Mouse (Mus musculus) left cerebral cortex, postnatal 4 days (tissue): Measurements from ENCODE around the gene Tmcc1. TPM values are rescaled to one million over a fixed set of nuclear protein-coding genes. Genes with fewer than 3 reads are reported as not detected.

Experiments used
- DNase-seq: peaks from one replicate; pipeline ENCODE4 v3.0.0-alpha.2; 2022
- intact Hi-C: fragments of 180-260 bp; cut with DNase I; formaldehyde crosslinking; loops from one replicate; pipeline ENCODE4 v1.15.1; 2025
- total RNA-seq, 2 experiments: library from RNA; stranded (reverse); gene quantifications; 2 replicates each; pipeline ENCODE4 v1.2.3; 2021

The Tmcc1 gene
- total RNA-seq, 2 experiments from 2014 or later = 67.9 to 73.3 TPM

DNA sequence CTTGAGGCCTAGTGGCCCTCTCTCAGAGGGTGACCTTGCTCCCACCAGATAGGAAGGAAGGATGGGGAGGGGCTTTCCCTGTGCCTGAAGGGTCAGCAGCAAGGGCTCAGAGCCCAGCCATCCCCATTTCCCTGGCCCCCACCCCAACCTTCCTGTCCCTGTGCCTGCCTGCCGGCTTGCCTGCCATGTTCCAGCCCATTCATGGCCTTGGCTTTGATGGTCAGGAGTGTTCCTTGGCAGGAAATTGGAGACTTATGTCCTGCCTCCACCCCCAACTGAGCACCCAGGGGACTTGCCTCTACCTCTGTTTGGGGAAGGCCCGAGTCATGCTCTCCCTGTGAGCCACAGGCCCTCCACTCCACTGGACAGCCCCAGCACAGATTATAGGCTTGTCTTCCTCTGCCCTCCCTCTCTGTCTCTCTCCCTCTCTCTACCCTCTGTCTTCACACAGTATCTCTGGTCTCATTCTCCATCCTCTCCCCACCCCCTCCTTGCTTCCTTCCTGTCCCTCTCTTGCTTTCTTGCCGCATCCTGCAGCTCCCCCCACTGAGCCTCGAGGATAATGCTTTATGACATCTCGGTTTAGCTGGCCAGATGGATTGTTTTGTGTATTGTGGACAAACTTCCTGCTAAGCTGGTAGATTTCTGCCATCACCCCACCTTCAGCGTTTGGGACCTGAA is 197.0 kb downstream of the Tmcc1 start:
- intact Hi-C loops = loop anchor here (5.0 kb wide), 1 partner anchor 104 kb away; no protein-coding TSS in a partner anchor
- peak; percentile 46 for DNase-seq

DNA sequence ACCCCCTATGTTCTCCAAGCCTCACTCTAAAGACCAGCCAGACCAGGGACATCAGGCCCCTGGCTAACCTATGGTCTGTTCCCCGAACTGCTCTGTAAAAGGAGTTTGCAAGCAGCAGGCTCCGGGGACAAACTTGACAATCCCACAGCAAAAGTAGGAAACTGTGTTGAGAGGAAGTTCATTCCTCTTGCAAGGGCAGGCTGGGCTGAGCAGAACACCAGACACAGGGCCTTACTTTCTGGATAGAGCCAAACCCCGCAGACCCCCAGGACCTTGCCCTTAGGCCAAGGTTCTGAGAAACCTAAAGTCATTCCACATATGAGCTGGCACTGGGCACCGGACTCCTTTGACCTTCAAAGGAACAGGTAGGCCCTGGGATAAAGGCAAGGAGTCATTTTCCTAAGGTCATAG is 197.8 kb downstream of the Tmcc1 start:
- intact Hi-C loops = loop anchor here (5.0 kb wide), 1 partner anchor 103 kb away; no protein-coding TSS in a partner anchor
- DNase-seq = no peak

DNA sequence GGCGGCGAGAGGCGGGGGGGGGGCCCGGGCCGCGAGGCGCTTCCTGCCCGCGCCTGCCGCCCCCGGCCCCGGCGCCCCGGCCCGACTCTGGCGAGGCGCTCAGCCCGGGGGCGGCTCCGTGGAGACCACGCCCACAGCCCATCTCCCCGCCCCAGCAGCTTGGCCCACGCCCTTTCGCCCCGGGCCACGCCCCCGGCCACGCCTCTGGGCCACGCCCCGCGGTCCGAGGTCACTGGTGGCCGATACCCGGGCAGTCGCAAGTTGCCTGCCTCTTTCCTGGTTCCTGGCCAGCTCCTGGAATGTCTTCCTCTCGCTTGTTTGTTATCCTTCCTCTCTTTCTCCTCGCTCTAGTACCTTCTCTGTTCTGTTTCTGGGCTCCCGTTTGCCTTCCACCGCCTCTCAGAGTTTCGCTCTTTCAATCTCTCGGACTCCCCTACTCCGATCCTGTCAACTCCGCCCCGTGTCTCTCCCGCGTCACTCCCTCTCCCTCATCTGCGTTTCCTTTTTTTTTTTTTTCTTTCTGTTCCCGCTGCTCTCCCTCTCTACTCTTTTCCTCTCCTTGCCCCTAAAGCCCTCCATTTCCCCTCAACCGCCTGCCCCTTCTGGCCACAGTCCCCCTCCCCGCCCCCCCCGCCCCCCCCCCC is 198.3 kb downstream of the Tmcc1 start, which contains the start of gene Plxnd1:
Gene Plxnd1, minus strand, starts transcription at position 129 of the 644 bp plus-strand sequence.
- intact Hi-C loops = loop anchor here (5.0 kb wide), 1 partner anchor 103 kb away; no protein-coding TSS in a partner anchor
- DNase-seq = peak; percentile 85

DNA sequence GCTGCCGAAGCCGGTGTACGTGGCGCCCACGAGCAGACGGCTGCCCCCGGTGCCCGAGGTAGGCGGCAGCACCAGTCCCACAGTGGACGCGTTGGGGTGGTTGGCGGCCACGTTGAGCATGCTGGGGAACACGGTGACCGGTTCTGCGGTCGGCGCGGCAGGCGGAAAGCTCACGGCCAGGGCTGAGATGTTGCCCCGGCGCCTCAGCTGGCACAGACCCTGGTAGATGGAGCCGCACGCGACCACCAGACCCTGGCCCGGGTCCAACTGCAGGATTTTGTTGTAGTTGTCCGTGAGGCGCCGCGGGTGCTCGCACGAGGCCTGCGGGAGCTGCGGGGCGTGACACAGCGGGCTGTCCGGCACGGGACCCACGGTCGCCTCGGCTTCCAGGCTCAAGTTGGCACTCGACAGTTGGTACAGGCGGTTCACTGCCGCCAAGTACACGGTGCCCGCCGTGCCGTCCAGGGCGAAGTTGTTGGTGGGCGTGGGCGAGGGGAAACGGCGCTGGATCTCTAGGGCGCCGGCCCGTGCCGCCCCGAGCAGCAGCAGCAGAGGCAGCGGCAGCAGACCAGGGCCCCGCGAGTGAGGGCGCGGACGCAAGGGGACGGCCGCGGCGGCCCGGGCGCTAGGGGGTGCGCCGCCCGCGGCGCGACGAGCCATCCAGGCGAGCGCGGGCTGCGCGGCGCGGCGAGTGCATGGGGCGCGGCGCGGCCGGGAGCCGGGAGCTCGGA is 199.0 kb downstream of the Tmcc1 start:
- intact Hi-C loops = no loop called here
- peak; percentile 63 for DNase-seq

DNA sequence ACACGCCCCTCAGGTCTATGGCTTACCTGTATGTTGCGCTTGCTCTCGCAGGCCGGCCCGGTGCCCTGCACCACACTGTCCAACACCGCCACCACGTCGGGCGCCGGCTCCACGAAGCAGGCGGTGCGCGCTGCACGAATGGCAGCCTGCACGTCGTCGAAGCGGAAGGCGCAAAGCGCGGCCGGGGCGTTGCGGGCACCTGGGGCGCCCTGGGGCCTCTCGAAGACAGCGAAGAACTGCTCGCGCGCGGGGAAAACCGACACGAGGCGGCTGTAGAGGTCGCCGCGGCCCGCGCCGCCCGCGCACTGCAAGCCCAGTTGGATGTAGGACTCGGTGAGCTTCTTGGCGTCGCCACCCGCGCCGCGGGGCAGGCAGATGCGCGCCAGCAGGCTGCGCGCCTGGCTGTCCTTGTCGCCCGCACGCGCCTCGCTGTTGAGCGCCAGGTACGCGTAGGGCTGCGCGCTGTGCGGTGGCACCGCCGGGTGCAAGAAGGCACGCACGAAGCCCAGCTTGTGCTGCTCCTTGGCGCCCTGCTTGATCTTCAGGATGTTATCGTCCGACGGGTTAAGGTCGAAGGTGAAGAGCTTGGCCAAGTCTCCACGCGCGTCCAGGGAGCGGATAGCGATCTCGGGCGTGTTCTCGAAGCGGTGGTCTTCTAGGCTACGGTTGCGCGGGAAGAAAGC is 199.7 kb downstream of the Tmcc1 start:
- no peak for DNase-seq
- intact Hi-C loops = no loop called here

DNA sequence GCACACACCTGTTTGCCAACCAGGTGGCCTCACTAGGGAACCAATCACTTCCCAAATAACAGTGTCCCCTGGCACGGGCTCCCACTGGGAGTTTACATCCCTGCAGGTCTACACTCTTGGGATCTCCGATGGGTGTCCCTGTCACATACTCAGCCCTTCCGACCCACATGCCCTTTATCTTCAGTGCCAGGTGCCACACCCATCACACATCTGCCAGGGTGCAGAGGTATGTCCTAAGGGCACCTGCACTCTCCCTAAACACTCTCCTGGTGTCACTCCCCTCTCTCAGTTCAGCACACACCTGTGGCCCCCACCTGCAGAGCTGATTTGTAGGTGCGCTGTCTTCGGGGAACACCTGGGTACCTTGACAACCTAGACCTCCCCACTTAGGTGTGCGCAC is 200.3 kb downstream of the Tmcc1 start:
- DNase-seq = no peak
- intact Hi-C loops = no loop called here

DNA sequence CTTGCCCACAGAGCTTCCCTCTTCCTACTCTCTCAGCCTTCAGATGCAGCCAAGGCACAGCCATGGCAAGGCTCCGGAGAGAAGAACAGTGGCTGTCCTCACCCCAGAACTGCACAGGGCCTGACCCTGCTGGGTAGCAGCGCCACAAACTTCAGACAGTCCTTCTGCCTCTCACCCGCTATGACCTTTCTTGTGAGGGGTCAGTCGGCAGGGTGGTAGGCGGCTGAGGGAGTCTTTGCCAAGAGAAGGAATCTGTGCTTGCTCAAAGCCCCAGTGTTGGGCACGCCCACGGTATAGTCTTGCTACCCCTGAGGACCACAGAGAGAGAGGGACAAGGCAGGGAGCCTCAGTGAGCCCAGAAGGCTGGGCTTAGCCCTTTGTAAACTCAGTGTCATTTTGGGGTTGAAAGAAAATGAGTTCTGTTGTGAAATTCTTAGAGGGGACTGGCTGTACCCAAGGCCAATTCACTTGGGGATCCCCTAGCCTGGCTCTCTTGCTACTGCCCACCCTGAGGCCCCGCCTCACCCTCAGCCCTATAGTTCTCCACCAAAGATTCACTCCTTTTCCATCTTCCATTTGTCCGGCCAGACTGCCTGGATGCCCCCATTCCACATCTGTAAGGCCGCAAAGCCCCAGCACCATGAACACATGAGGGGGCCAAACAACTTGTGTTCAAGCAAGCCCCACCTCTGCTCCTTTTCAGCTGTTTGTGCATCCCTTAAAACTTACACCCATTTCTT is 201.2 kb downstream of the Tmcc1 start:
- no peak for DNase-seq
- intact Hi-C loops = no loop called here

DNA sequence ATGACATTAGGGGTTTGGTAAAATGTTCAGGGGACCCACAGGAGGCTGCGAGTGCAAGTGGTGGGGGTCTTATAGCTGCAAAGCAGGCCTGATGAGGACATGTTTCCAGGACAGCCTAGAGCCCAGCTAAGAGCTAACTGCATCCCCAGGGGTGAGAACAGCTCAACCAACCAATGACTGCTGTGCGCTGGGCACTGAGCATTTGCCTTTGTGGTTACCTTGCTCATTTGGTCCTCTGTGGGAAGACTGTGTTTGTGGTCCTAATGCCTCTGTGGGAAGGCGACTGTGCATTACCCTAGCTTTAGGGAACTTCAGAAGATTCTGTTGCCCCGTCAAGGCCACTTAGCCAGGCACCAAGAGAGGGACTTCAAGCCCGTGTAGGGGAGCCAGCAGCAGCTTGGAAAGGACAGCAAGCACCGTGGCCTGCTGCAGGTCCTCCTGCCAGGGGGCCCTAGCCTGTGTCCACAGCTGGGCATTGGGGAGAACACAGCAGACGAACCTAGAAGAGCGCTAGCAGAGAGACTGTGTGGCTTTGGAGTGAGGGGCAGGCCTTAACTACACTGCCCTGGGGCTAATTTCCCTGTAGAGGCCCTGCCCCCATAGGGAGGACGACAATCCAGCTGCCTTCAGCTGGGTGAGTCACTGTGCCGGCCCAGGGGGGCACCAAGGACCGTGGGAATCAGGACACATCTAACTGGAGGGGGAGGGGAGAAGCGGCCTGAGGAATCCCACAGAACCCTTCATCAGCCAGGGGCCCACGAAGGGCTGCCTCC is 202.0 kb downstream of the Tmcc1 start:
- intact Hi-C loops = no loop called here
- DNase-seq = no peak

DNA sequence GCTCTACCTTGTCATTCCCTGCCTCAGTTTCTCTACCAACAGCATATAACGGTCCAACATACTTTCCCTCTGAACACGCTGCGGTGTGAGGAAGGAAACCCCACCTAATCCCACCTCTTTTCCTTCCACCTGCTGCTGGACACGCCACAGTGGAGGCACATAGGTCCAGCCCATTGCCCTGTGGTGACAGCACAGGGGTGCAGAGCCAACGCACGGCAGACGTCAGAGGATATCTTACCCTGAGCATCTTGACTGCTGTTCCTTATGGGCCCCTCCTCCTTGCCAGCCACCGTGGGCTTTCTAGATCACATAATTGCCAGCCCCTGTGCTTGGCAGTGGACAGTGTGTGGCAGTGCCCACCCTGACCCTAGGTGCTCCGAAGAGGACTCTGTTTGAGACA is 202.8 kb downstream of the Tmcc1 start:
- DNase-seq = no peak
- intact Hi-C loops = no loop called here

DNA sequence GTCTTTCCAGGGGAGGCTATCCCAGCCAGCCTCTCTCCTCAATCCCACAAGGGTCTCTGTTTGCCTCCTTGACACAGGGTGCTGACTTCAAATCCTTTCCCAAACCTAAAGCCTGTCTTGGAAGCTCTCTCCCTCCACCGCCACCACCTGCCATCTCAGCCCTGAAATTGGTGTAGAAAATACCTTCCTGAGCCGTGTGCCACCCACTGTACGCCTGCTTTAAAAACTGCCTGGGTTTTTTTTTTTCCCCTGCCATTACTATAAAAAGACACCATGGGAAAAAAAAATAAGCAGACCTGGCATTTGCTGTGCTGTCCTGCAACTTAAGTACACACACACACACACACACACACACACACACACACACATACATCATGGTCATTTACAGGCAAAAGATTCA is 203.2 kb downstream of the Tmcc1 start:
- DNase-seq = no peak
- intact Hi-C loops = no loop called here

DNA sequence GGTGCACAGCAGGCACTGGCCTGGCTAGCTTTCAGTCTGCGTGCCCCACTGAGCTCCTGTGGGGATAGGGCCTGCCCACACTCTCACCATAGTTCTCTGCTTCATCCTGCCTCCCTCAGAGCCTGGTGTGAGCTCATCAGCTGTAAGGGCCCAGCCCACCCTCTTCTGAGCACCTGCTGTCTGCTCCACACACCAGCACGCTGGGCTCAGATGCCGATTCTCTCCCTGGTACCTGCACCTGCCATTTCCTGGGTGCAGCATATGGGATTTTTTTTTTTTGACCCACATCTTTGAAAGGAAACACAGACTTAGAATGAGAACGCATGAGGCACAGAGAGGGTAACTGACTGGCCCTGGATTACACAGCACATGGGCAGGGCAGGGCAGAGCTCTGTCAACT is 203.7 kb downstream of the Tmcc1 start:
- intact Hi-C loops = no loop called here
- no peak for DNase-seq

DNA sequence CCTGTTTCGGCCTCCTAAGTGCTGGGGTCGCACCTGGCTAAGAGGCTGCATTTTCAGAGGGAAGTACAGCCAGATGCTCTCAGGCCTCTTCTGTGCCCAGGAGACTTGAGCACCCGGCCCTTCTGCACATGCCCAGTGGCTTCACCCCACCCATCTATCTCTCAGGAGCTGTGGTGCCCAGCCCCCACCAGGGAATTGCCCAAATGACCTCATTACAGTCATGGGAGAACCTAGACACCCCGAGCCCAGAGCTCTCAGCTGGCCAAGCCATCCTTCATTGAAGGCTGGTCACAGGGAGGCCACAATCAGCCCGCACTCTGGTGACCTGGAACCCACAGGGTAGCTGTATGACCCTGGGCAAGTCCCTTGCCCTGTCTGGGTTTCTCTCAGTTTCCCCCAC is 204.3 kb downstream of the Tmcc1 start:
- DNase-seq = no peak
- intact Hi-C loops = no loop called here

DNA sequence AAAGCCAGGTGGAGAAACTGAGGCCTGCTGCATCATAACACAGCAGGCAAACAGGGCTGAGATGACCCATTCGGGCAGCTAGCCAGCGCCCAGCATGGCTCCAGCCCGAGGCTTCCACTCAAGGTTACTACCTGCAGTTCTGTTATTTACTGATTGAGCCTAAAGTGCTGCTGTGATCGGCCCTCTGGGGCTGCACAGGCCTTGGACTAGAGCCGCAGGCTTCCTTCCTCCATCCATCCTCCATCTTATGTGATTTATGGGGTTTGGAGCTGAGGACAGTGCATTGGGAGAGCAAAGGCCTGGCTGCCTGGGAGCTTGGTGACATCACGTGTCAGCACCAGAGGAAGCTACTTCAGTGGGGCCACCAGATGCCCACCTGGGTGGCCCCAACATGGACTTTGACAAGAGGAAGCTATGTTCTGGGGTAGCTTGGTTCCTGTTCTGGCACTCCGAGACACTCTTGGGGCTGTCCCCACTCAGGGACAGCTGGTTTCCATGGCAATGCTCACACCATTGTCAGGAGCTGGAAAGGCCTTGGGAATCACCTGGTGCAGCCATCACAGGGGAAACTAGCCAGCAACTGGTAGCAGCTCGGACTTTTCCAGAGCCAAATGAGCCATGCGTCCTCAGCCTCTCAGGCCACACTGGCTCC is 206.1 kb downstream of the Tmcc1 start:
- intact Hi-C loops = no loop called here
- DNase-seq = no peak

DNA sequence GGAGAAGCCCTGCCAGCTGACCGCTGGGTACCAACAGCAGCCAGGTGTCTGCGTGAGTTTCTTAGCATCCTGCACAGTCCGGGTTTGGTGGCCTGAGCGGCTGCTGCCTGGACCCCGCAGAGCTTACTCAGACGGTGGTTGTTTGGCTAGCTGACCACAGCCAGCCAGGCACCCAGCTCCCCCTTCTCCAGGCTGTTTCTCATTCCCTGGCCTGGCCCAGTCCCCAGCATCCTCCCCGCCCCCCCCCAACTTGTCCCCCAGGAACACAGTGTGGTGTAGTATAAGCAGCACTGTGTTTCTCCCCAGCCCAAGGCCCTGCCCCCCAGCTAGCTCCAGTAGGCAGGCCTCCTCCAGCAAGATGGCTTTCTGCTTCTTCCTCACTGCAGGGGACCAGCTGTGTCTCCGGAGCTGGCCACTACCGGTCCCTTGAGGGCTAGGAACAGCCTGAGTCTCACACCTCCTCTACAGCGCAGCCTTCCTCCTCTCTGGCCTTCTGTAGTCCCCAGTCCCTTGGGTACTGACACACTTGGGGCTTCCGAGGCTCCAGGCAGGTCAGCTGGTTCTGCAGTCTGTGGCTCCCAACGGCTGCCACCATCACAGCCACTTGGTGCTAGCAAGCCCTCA is 206.7 kb downstream of the Tmcc1 start:
- no peak for DNase-seq
- intact Hi-C loops = no loop called here

DNA sequence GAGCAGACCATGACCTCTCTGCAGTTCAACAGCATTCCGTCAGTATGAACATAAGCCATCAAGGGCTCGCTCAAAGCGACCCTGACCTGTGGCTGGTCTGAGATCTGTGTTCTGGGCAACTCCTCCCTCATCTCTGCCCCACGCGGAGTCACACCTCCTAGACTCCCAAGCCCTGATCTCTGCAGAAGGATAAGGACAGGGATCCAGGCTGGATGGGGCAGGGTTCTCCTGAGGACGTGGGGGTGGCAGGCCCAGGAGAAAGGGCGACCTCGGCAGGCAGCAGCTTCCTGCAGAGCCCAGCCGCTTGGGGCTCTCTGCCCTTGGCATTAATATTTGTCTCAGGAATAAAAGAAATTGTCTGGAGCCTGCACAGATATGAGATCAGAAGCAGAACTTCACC is 207.7 kb downstream of the Tmcc1 start:
- DNase-seq = no peak
- intact Hi-C loops = no loop called here

DNA sequence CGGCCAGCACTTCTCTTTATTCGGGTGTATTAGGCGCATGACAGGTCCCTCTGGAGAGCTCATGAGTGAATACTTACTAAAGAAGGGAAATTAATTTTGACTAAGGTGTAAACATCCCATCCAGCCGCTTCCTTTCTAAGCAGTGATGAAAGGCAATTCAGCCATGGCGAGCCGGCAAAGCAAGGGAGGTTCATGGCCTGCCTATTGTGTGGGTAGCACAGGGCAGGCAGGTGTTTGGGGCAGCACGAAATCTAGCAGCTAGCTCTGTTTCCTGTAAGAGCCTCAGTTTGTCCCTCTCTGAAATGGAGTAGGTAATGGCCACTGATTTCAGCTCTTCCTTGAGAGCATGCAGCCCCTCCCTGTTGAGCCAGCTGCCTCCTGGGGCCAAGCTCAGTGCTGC is 208.7 kb downstream of the Tmcc1 start:
- intact Hi-C loops = loop anchor here (5.0 kb wide), 1 partner anchor 82 kb away; no protein-coding TSS in a partner anchor
- DNase-seq = no peak

DNA sequence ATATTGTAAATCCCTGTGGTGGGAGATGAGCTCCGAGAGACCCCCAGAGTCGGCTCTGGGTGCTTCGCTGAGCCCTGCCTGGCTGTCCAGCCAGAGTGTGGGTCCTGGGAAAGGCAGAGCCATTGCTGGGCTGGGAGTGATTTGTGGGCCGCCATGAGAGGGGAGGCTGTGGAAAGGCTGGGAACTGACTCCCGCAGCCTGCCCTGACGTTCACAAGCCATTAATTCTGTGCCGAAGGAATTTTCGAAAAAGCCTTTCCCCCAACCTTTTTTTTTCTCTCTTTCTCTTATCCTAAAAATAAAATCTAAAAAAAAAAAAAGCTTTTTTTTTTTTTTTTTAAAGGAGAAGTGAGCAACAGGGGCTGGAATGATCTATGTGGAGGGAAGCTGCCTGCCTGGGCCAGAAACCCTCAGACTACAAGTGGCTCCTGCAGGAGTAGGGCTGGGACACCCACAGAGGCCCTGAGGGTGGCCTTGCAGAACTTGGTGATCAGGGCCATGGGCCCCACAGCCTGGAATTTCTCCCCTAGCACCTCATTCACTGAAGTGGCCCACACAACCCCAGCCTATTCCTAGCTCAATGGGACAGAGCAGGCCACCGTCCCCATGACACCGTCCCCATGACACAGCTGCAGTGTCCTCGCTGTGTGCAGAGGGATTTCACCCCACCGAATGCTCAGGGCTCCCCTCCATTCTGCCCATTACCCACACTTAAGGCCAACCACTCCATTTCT is 209.8 kb downstream of the Tmcc1 start:
- intact Hi-C loops = loop anchor here (5.0 kb wide), 1 partner anchor 81 kb away; no protein-coding TSS in a partner anchor
- no peak for DNase-seq

DNA sequence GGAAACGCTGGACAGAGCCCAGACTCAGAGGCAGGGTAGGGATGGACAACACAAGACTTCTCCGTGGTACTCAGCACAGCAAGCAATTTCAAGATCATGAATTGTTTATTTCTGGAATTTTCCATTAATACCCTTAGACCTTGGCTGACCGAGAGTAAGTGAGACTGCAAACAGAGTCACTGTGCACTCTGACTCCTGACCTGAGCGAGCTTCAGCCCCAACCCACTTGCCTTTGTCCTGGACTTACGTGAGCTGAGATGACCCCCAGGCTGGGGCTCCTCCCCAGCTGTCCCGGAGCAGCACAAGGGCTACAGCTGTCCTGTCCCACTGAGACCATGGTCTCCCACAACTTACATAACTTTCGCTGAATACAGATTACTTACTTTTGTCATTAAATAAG is 210.4 kb downstream of the Tmcc1 start:
- DNase-seq = no peak
- intact Hi-C loops = loop anchor here (5.0 kb wide), 1 partner anchor 81 kb away; no protein-coding TSS in a partner anchor
